Comparison of ENCODE assay signal across 22 mouse cellular contexts in the genomic region with DNA sequence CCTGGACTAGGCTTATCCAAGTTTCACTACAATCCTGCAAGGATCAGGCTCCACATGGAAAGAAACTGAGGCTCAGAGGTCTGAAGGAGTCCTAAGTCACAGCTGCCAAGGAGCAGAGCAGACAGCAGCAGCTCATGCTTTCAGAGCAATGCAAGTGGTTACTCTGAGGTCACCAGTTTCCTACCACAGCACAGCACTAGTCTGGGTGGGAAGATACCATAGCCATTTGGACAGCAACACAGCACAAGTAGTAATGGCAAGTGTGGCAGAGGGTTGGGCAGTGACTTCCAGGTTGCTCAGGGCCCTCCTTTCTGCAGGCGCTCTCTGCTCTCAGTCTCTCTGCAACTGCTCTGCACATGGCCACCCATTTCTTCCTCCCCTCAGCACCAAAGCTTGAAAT.
DNase-seq lines count a peak whose midpoint lies in the region; ATAC-seq lines count a peak whose summit lies in the region.
"Had no signal": no experiment of that assay in that cellular context is flagged by ENCODE, and none has a peak within 500 bp of the region (broad histone marks: within the 10 kb centered on the region; RNA-seq: fewer than 3 reads in every experiment).

No protein-coding gene starts in this region.

- 100% methylated on average over 1 of the region's 1 CpGs for WGBS in forebrain, embryonic 14.5 days
- 100% methylated on average over 1 of the region's 1 CpGs for WGBS in forebrain, embryonic 12.5 days
- WGBS in embryonic facial prominence, embryonic 10.5 days = 97% methylated on average over 1 of the region's 1 CpGs

- H3K9ac ChIP-seq in forebrain, embryonic 14.5 days (ENCODE audit: low read length) = no peak overlapping the region
- H3K9ac ChIP-seq in forebrain, embryonic 12.5 days = no peak overlapping the region
- H3K9ac ChIP-seq: hindbrain, embryonic 14.5 days; limb, embryonic 12.5 days; liver, embryonic 15.5 days; lung, embryonic 14.5 days had no signal

- H3K4me1 ChIP-seq in forebrain, embryonic 14.5 days (ENCODE audit: control insufficient read depth, insufficient read depth, low read length) = peaks cover 23% of the 10 kb centered on the region
- H3K4me1 ChIP-seq in forebrain, embryonic 12.5 days = peaks cover 37% of the 10 kb centered on the region
- peaks cover 20% of the 10 kb centered on the region for H3K4me1 ChIP-seq in megakaryocyte, embryonic 14.5 days
- peaks cover 20% of the 10 kb centered on the region for H3K4me1 ChIP-seq in embryonic facial prominence, embryonic 10.5 days
- H3K4me1 ChIP-seq: liver, embryonic 15.5 days had no signal

- H3K36me3 ChIP-seq in forebrain, embryonic 14.5 days (ENCODE audit: control insufficient read depth, insufficient read depth, low read length) = peaks cover 5% of the 10 kb centered on the region; the same call in 1 of the 2 replicates
- H3K36me3 ChIP-seq in forebrain, embryonic 12.5 days (replicated peaks) = peaks cover 16% of the 10 kb centered on the region; the same call in 1 of the 2 replicates
- peaks cover 32% of the 10 kb centered on the region for H3K36me3 ChIP-seq in megakaryocyte, embryonic 14.5 days (replicated peaks; ENCODE audit: low read length)
- peaks cover 10% of the 10 kb centered on the region; the same call in 1 of the 2 replicates for H3K36me3 ChIP-seq in embryonic facial prominence, embryonic 10.5 days (replicated peaks)
- H3K36me3 ChIP-seq: liver, embryonic 15.5 days had no signal

- H3K9me3 ChIP-seq in forebrain, embryonic 14.5 days (replicated peaks; ENCODE audit: control insufficient read depth, low read length) = no peaks in the 10 kb centered on the region
- no peaks in the 10 kb centered on the region for H3K9me3 ChIP-seq in forebrain, embryonic 12.5 days
- no peaks in the 10 kb centered on the region for H3K9me3 ChIP-seq in megakaryocyte, embryonic 14.5 days
- H3K9me3 ChIP-seq in embryonic facial prominence, embryonic 10.5 days = no peaks in the 10 kb centered on the region
- H3K9me3 ChIP-seq: limb, embryonic 12.5 days; liver, embryonic 15.5 days had no signal

- no peak overlapping the region for H3K4me2 ChIP-seq in forebrain, embryonic 14.5 days (ENCODE audit: low read length)
- no peak overlapping the region for H3K4me2 ChIP-seq in forebrain, embryonic 12.5 days
- H3K4me2 ChIP-seq: hindbrain, embryonic 14.5 days; limb, embryonic 12.5 days; liver, embryonic 15.5 days; lung, embryonic 14.5 days had no signal

- H3K27me3 ChIP-seq in forebrain, embryonic 14.5 days (replicated peaks; ENCODE audit: control insufficient read depth, insufficient read depth, low read length) = no peaks in the 10 kb centered on the region
- no peaks in the 10 kb centered on the region for H3K27me3 ChIP-seq in forebrain, embryonic 12.5 days
- H3K27me3 ChIP-seq in megakaryocyte, embryonic 14.5 days (replicated peaks) = no peaks in the 10 kb centered on the region
- H3K27me3 ChIP-seq in embryonic facial prominence, embryonic 10.5 days (replicated peaks; ENCODE audit: low read depth, poor library complexity, severe bottlenecking) = 0 out of 2 replicates have a peak, but pooled peaks cover 4% of the 10 kb centered on the region
- H3K27me3 ChIP-seq: limb, embryonic 12.5 days; liver, embryonic 15.5 days had no signal

- DNase-seq in forebrain, embryonic 14.5 days (ENCODE audit: low spot score) = no peak
- DNase-seq in embryonic facial prominence, embryonic 10.5 days (ENCODE audit: low spot score) = peak; percentile 6
- DNase-seq in spleen, postnatal 10 days (ENCODE audit: low spot score in 2 of 2) = no peak
- DNase-seq: adrenal gland, adult 2 months; adrenal gland, postnatal 36 days; B cell, adult 2 months; cerebellum, adult 2 months; cerebellum, postnatal 14 days; heart, postnatal 14 days; kidney, postnatal 14 days; lung, embryonic 14.5 days; lung, postnatal 14 days; midbrain, embryonic 14.5 days; thymus, postnatal 4 days had no signal

- no peak for ATAC-seq in forebrain, embryonic 14.5 days
- ATAC-seq in forebrain, embryonic 12.5 days (ENCODE audit: low FRiP score) = no peak
- ATAC-seq in megakaryocyte, adult 5-6 weeks (ENCODE audit: poor library complexity, severe bottlenecking) = no peak
- no peak for ATAC-seq in inflammation-experienced regulatory T-cells, adult 6 months

- H3K4me3 ChIP-seq in forebrain, embryonic 14.5 days (ENCODE audit: low read depth, low read length) = no peak overlapping the region
- H3K4me3 ChIP-seq in forebrain, embryonic 12.5 days (replicated peaks) = no peak overlapping the region
- H3K4me3 ChIP-seq in megakaryocyte, embryonic 14.5 days (replicated peaks) = peak overlapping the region; percentile 20
- no peak overlapping the region for H3K4me3 ChIP-seq in embryonic facial prominence, embryonic 10.5 days
- H3K4me3 ChIP-seq: left cerebral cortex, adult 2 months; limb, embryonic 12.5 days; liver, embryonic 15.5 days had no signal

- H3K27ac ChIP-seq in forebrain, embryonic 14.5 days (ENCODE audit: low read depth, low read length) = peak overlapping the region; percentile 77
- no peak overlapping the region; the same call in 1 of the 2 replicates for H3K27ac ChIP-seq in forebrain, embryonic 12.5 days
- H3K27ac ChIP-seq in embryonic facial prominence, embryonic 10.5 days (replicated peaks) = no peak overlapping the region
- H3K27ac ChIP-seq: hindbrain, embryonic 14.5 days; left cerebral cortex, adult 2 months; limb, embryonic 12.5 days; liver, embryonic 15.5 days had no signal
